8 mouse cellular contexts compared by ENCODE assay signal in genomic region chr12:12938850-12939249, GRCm38 (mm10). TPM values are rescaled to one million over a fixed set of nuclear protein-coding genes. Genes with fewer than 3 reads are reported as not detected.
DNase-seq lines count a peak whose midpoint lies in the region; ATAC-seq lines count a peak whose summit lies in the region.

No protein-coding gene starts in this region.

- peak overlapping the region; percentile 96 for H3K9ac ChIP-seq in hindbrain, embryonic 13.5 days

- peak overlapping the region; percentile 84 for H3K4me3 ChIP-seq in hindbrain, embryonic 13.5 days

- no peaks in the 10 kb centered on the region for H3K9me3 ChIP-seq in hindbrain, embryonic 13.5 days

- H3K36me3 ChIP-seq in hindbrain, embryonic 13.5 days, result peaks cover 39% of the 10 kb centered on the region

- ATAC-seq in hindbrain, embryonic 13.5 days (ENCODE audit: low FRiP score), result no peak

- whole genome bisulfite sequencing in hindbrain, embryonic 13.5 days, result under 1% methylated on average over 12 of the region's 12 CpGs

- H3K27me3 ChIP-seq in hindbrain, embryonic 13.5 days, result no peaks in the 10 kb centered on the region

- peak; percentile 95 for DNase-seq in ZHBTc4 (ENCODE audit: low read depth, low spot score)
- DNase-seq in cerebellum, adult 9-10 months, result peak; percentile 32
- peak; percentile 76 to 79 for DNase-seq in frontal cortex, postnatal 36 days (ENCODE audit: low spot score in 2 of 2)
- peak; percentile 73 to 76 for DNase-seq in layer of hippocampus, postnatal 36 days
- peak; percentile 29 for DNase-seq in lung, postnatal 25 days (ENCODE audit: low spot score)
- peak; percentile 87 to 89 for DNase-seq in right cerebral cortex, postnatal 10 days (ENCODE audit: low spot score in 2 of 2)
- DNase-seq in spleen, adult 12 weeks (ENCODE audit: low spot score), result no peak

- peak overlapping the region; percentile 98 for H3K27ac ChIP-seq in hindbrain, embryonic 13.5 days

- peaks cover 37% of the 10 kb centered on the region for H3K4me1 ChIP-seq in hindbrain, embryonic 13.5 days (replicated peaks)

- H3K4me2 ChIP-seq in hindbrain, embryonic 13.5 days, result peak overlapping the region; percentile 97

RNA-seq across cellular contexts. Expression of gene Mycn, which starts 2.9 kb away (rescaled TPM):
- polyA plus RNA-seq in hindbrain, embryonic 13.5 days (2015; fragmentation: Nextera tagmentation; extraction: Ambion mirVana), result 58.9 and 63.9 TPM in 2 replicates
- total RNA-seq in layer of hippocampus, postnatal 36 days (2021), result 10 to 100 TPM; 10.2 to 11.0 TPM
